Mouse (Mus musculus) kidney, adult 11 months (tissue): ENCODE measurements at regions not wholly inside any gene's neighbourhood (a gene's known extent, or its start where the extent isn't known, plus 50 kb on each side); places are given as distances from the start of the nearest gene placed in this dataset.
A peak's percentile ranks its signal among the peaks of the same experiment; 100 is the strongest.

ENCODE experiments used
- DNase-seq: peaks from one replicate; pipeline ENCODE4 v3.0.0; 2022

- DNase-seq, result no peak
These were observed 212.9 kb downstream of the Mef2c start for GRCm38 (mm10) chr13:83716711-83717171.

GRCm38 (mm10) chr13:83717686-83718210 is 213.9 kb downstream of the Mef2c start:
- DNase-seq, result no peak

- DNase-seq, result no peak
These were observed 214.9 kb downstream of the Mef2c start for GRCm38 (mm10) chr13:83718431-83719410.

- no peak for DNase-seq
These were observed 215.9 kb downstream of the Mef2c start for GRCm38 (mm10) chr13:83719635-83720291.

- DNase-seq, result no peak
These were observed 216.5 kb downstream of the Mef2c start for GRCm38 (mm10) chr13:83720352-83720751.

- no peak for DNase-seq
These were observed 217.1 kb downstream of the Mef2c start for GRCm38 (mm10) chr13:83720883-83721371.

GRCm38 (mm10) chr13:83721563-83721962 is 217.7 kb downstream of the Mef2c start:
- no peak for DNase-seq

GRCm38 (mm10) chr13:83722241-83722640 is 218.4 kb downstream of the Mef2c start:
- DNase-seq, result no peak

GRCm38 (mm10) chr13:83722791-83723190 is 219.0 kb downstream of the Mef2c start:
- DNase-seq, result no peak

- DNase-seq, result no peak
These were observed 219.6 kb downstream of the Mef2c start for GRCm38 (mm10) chr13:83723396-83723795.

- DNase-seq, result no peak
These were observed 220.4 kb downstream of the Mef2c start for GRCm38 (mm10) chr13:83724196-83724595.

- no peak for DNase-seq
These were observed 221.2 kb downstream of the Mef2c start for GRCm38 (mm10) chr13:83724995-83725394.

GRCm38 (mm10) chr13:83725831-83726230 is 222.0 kb downstream of the Mef2c start:
- no peak for DNase-seq

- DNase-seq, result no peak
These were observed 222.6 kb downstream of the Mef2c start for GRCm38 (mm10) chr13:83726346-83726975.

- no peak for DNase-seq
These were observed 223.4 kb downstream of the Mef2c start for GRCm38 (mm10) chr13:83727051-83727765.

- DNase-seq, result no peak
These were observed 224.0 kb downstream of the Mef2c start for GRCm38 (mm10) chr13:83727766-83728395.

GRCm38 (mm10) chr13:83728421-83729010 is 224.7 kb downstream of the Mef2c start:
- DNase-seq, result no peak

- DNase-seq, result peak; percentile 65
These were observed 225.6 kb downstream of the Mef2c start for GRCm38 (mm10) chr13:83729331-83730009.

GRCm38 (mm10) chr13:83730155-83730712 is 226.4 kb downstream of the Mef2c start:
- DNase-seq, result no peak
